Mouse (Mus musculus) lung, postnatal 25 days (tissue): ENCODE measurements around the gene Olfr239.
"Not testable (repeated sequence)": the region's sequence is repeated elsewhere in the genome, so short reads cannot be mapped to it uniquely, and the experiment has no call there.

Source experiments
- DNase-seq: peaks from one replicate; pipeline ENCODE4 v3.0.0; 2022; ENCODE audit warnings: low spot score

The Olfr239 gene

DNA sequence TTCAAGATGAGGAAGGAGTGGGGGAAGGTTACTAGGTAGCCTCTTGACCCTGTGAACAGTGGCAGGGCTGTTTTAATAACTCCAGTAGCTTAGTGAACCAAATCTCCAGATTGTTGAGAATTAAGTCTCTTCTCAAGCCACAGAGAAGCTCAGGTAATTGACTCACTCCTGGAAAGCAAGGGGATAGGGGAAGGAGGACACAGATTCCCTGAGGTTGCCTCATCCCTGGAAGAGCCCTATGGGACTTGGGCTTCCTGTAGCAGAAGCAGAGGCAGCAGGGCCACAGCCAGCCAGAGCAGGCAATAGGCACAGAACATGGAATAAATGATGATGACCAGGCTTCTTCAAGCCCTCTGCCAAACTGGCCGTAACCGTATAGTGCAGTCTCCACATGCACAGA is at the start of gene Olfr239:
TSS of gene Olfr239 (plus strand) at position 301 of the 400 bp plus-strand sequence.
- DNase-seq = not testable (repeated sequence)

- DNase-seq = not testable (repeated sequence)
These were observed 23.0 kb upstream of the Olfr239 start, which contains the start of gene Olfr55 for GRCm38 (mm10) chr17:33168147-33168546. Gene Olfr55 (plus strand): TSS chr17:33168447.

DNA sequence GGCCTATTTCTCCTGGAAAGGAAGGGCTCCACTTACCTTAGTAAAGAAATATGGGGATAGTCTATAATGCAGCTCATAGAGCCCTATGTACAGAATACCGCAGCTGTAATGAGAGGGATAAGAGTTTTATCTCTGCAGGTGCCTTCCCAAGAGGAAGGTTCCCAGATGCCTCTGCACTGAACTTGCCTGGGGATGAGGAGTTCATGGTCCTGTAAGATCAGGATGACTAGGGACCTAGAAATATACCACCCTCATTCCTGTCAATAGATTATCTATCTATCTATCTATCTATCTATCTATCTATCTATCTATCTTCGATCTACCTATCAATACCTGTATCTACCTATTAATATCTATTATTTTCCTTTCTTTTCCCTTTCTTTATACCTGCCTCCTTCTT is 30.5 kb downstream of the Olfr239 start, which contains the start of gene Olfr1564:
TSS of gene Olfr1564 (minus strand) at position 101 of the 400 bp plus-strand sequence.
- DNase-seq = no peak

DNA sequence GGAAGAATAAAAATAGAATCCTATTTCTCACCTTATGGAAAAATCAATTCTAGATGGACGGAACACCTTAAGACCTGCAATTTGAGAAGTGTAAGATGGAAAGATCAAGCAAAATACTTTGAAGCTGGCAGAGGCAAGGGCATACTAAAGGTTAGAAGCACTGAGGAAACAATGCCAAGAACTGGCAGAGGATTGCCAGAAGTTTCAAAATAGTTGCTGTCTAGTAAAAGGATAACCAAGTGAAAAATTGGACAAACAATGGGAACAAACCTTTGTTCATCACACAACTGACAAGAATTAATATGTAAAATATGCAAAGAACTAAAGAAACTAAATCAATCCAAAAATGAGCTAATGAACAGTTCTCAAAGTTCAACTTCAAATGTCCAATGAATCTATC is 45.5 kb downstream of the Olfr239 start:
- not testable (repeated sequence) for DNase-seq
